Mouse (Mus musculus): ENCODE measurements at regions not wholly inside any gene's neighbourhood (a gene's known extent, or its start where the extent isn't known, plus 50 kb on each side); places are given as distances from the start of the nearest gene placed in this dataset.

DNA sequence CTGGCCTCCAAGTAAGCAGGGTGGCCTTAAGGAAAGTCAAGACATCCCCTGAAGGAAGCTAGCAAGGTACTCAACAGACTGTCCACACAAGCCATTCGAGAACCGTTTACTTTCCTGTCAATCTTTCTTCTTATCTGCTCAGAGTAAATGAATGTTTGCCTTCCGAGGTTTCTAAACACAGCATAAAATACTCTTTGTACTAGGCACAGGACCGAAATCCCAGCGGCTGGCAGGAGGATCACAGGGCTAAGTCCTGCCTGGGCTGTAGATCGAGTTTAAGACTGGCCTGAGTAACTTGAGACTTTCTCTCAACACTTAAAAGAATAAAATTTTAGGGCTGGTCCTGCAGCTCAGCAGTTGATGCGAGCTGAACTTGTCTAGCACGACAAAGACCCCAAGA is 175.9 kb downstream of the Bcl2l11 start:
- no peak for DNase-seq (ENCODE audit: low spot score in 2 of 2)

DNA sequence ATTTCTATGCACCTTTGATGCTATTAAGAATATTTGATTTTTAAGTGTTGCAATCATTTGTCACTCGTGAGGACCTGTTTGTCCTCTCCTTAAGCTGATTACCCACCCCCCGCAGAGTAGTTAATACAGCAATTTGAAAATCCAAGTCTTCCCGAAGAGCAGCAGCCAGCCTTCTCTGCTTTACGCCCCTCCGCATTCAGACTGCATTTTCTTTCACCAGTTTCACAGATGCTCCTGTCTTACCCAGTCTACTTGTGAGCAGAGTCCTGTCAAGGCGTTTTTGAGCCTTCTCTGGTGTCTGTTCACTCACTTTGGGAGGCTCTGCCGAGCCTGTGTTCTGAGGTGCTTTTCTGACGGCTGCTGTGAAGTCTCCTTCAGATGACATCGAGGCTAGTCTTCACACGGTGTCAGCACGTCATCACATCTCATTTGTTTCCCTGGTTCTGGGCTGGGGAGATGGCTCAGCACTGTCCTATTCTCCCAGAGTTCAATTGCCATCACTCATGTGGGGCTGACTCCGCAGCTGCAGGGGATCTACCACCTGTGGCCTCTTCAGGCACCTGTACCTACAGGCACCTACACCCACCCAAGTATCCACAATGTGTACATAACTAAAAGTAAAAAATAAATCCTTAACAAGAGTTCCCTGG is 178.3 kb downstream of the Bcl2l11 start:
- no peak for DNase-seq (ENCODE audit: low spot score in 2 of 2)

DNA sequence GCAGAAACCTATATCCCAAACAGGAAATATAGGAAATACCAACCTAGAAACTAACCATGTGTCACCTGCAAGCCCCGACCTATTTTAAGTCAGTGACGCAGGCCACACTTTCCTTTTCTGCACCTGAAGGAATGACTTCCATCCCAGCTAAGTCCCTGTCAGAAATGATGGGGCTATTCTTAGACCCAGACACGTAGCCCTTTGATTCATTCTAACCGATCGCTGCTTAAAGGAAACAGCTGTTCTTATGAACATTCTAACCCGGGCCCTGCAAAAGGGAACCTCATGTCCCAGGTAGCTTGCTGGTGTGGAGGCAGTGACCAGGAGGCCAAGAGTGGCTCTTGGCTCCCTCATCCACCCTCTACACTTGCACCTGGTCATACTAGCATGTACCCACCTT is 180.9 kb downstream of the Bcl2l11 start:
- no peak for DNase-seq (ENCODE audit: low spot score in 2 of 2)

DNA sequence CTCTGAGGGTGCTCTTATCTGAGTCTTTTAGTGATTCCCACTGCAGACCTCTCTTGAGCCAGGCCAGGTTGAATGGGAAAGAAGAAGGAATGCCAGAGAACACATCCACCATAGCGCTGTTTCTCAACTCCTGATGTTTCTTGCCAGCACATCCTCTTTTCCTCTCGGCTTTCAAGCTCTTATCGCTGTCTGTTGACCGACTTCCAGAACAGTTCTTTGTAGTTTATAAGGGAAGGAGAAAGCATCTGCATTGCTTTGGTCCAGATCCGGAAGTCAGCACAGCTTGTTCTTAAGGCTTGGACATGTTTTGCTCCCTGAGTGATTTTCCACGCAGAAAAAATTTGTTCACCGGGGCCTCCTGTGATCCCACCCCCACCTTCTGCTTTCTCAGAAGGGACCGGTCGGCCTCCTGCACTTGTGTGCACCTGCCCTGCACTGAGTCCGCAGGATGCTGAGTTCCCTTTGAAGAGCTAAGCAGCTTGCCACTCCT is 183.7 kb downstream of the Bcl2l11 start:
- DNase-seq (ENCODE audit: low spot score in 2 of 2): no peak

DNA sequence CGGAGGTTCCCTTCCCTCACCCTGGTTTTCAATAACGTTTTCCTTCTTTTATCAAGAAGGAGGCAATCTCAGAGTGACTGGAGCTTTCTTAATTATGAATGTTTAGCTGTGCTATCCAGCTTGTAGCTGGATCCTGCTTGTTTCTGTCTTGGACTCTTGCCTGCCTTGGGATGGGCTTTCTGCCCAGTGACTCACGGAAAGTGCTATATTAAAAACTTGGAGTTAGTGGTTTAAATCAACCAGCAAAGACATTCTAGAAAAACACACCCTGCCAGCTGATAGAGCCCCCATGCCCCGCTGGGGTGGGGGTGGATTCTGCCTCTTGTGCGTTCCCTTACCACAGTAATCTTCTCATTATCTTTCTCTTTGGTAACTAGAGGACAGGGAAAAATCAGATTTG is 184.2 kb downstream of the Bcl2l11 start:
- DNase-seq (ENCODE audit: low spot score in 2 of 2): peak; percentile 80 to 83

DNA sequence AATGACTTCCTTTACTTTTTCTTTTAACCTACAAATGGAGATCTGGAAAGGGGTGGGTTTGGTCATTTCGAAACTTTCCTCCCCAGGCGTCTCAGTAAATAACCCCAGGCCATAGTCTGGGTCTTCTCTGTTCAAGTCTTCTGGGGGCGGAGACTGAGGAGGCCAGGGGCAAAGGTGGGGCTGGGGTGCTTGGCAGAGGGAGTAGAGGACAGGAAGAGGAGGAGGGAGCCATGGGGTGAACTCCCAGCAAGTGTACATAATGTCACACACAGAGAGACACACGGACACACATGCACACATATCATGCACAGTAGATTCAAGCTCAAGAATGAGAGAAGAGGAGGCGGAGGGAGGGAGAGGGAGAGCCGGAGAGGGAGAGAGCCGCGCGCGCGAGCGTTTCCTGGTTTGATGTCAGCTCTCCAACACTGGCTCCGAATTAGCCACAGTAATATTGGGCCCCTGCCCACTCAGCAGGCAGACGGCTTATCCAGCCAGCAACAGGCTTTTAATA is 186.3 kb downstream of the Bcl2l11 start:
- DNase-seq (ENCODE audit: low spot score in 2 of 2): peak; percentile 41 to 59

DNA sequence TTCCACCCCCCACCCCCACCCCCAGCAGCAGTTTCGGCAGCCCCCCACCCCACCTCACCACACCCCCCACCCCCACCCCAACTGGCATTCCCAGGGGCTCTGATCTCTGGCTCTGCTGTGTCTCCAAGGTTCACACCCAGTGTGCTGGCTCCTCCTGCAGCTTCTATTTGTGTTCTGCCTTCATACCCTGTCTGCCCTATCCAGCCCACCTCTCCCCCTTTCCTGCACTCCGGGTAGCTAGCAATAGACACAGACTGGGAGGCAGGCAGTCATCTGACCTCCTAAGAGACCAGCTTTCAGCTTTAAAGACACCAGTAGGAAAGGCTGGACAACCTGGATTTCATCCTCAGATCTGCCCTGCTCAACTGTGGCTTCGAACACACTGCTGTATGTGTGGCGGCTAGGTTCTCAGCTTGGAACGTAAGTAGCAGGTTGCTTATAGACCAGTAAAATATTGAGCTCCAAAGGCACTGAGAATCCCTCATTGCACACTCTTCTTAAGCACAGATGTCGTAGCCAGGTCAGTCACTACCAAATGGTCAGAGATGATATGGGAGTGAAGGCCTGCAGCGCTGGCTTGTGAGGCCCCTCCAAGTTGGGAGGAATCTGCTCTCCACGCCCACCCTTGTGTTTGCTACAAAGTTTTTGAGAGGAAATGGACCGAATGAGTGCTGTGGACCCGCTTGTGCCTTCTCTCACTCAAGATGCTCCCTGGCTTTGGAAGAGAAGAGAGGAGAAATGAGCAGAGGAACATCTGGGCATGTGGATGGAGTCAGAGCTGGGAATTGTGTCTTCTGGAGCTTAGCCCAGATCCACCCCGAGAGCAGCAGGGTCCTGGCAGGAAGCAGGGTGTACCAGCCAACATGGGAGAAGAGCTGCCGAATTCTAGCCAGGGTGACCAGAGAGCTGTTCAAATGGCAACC is 187.1 kb downstream of the Bcl2l11 start:
- no peak for DNase-seq (ENCODE audit: low spot score in 2 of 2)

DNA sequence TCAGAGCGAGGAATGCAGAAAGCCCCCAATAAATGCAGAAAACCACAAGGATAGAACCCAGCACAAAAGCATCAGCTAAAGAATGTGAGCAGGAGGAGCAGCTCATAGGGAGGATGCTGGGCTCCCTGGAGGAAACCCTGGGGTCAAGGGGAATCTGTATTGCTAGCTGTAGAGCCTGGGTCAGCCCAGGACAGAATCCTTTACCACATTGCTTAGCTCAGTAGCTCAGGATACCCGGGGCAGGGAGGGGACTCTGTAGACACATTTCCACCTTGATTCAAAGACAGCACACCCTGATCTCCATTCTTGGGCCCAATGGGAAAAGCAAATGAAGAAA is 187.7 kb downstream of the Bcl2l11 start:
- DNase-seq (ENCODE audit: low spot score in 2 of 2): no peak

DNA sequence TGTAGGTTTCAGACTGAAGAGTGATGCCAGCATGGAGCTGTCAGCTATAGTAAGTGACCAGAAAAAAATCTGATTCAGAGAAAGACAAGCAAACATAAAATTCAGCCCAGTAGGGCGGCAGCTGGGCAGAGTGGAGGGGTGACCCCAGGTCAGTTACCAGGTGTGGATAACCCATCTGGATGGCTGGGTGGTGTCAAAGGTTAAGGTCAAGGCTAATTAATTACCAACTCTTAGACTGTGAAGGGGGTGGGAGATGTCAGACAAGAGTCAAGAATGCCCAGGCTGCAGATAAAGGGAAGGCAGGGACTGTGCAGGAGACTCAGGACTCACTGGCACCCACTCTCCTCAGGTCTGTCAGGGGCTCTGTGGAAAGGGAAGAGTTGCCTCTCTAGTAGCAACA is 188.1 kb downstream of the Bcl2l11 start:
- DNase-seq (ENCODE audit: low spot score in 2 of 2): no peak

DNA sequence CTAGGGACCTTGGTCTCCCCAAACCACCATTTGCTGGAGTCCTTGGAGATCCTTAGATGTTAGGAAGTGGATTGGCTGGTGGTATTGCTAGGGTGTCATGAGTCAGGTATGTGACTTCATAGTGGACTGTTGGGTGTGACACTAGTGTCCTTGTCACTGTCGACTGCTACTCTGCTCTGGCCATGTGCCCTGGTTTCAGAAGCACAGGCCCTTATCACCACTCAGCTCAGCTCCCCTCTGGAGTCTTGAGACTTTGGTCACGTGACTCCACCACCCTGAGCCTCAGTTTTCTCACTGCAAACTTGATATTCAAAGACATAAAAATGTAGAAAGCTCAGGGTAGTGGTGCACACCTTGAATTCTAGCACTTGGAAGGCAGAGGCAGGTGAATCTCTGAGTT is 190.7 kb downstream of the Bcl2l11 start:
- DNase-seq (ENCODE audit: low spot score in 2 of 2): no peak

DNA sequence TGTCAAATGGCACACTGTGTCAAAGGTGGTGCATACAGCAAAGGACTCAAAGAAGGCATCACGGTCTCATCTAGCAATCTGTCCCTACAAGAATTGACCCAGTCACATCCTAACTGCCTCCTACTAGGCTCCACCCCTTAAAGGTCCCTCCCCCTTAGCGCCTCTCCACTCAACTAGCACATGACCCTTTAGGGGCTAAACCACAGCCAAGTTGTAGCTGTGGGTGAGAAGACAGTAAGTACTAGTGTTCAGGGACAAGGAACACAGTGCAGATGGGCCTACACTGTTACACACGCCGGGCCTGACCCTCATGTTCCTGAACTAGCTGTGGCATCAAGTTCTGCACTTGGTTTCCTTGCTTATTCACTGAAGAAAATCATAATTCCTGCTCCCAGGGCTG is 192.4 kb downstream of the Bcl2l11 start:
- no peak for DNase-seq (ENCODE audit: low spot score in 2 of 2)

DNA sequence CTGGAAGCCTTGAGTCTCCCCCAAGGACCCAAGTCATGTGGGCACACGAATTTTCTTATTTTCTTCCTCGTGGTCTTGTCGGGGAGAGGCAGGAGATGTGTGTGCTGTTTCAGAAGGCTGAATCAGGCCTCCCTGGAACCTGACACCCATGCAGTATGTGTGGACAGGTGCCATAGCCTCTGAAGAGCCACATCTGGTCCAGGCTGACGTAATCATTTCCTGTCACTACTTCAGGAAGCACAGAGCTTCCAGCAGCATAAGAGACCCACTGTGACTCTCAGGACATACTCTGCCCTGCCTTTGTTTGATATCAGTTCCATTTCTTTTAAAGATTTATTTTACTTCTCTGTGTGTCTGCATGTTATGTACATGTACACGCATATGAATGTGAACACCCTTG is 193.1 kb downstream of the Bcl2l11 start:
- DNase-seq (ENCODE audit: low spot score in 2 of 2): no peak

DNA sequence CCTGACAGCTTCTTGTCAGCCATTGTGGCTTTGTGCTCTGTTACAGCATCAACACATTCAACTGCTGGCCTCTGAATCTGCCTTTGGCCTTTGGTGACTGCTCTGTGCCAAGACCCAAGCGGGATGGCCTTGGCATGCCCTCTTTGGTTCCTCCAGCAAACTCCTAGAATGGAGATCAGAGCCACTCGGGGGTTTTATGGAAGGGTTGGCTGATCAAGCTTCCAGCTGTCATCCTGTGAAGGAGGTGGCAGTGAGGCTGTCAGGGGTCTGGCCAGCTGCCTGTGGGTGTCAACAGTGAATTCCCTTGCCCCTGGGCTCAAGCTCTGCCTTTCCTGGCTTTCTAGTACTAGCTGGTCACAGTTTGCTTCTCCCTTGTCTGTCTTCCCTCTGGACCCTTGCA is 195.6 kb downstream of the Bcl2l11 start:
- DNase-seq (ENCODE audit: low spot score in 2 of 2): no peak

DNA sequence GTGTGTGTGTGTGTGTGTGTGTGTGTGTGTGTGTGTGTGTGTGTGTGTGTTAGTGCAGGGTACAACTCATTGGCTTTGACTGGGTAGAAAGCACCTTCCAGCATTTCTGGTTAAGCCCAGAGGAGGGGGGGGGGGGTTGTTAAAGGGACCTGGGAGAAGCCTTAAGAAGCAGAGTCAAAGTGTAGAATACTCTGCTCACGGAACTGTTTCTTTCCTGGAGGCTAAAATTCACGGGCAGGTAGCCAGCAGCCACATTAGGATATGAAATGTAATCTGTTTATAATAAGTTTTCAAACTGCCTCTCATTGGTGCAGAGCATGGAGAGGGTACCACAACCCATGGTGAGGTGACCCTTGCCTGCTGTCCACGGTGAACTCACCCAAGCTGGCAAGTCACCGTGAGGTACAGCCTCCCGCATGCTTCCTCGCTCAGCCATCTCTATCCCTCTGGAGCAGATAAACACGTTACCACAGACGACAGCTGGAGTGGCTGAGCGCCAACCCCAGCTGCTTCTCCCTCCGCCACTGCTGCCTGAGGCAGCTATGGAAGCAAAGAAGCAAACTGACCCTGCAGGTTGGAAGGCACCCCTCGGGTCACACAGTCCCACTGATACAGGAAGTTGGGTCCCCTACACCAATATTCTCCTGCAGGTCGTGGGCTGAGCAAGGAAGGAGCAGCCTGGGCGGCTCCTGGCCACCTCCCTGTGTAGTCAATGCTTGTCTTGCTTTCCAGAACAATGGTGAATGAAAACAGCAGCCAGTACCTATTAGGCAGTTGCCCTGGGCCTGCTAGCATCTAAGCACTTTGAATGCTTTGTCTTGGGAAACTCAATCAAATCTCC is 198.6 kb downstream of the Bcl2l11 start:
- DNase-seq (ENCODE audit: low spot score in 2 of 2): no peak

DNA sequence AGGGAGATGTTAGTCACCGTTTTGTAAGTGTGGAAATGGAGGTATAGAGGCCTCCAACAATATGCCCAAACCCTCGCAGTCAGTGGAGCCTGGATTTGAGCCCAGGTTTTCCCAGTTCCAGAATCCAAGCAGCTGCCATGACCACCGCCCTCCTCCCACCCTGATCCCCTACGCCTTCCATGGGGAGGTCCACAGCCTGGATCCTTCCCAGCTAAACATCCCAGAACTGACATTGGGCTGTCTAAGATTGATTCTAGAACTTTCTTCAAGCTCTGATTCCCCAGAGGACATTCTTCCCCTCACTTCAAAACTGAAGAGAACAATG is 199.2 kb downstream of the Bcl2l11 start:
- DNase-seq (ENCODE audit: low spot score in 2 of 2): no peak

DNA sequence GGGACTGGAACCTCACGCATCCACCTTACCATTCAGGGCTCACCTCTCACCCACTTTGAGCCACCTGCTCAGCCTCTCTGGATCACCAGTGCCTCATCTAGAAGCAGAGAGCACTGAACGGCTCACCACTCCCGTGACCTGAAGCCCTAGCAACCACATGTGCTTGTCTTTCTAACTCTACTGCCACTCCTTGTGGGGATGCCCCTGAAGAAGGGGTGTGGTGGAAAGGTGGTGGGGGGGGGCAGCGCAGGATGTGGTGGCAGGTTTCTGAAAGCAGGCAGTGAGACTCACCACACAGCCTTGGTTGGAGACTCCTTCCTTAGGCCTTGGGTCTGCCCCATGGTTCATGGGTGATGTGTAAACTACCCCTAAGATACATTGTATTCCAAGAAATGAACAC is 199.6 kb downstream of the Bcl2l11 start:
- no peak for DNase-seq (ENCODE audit: low spot score in 2 of 2)

DNA sequence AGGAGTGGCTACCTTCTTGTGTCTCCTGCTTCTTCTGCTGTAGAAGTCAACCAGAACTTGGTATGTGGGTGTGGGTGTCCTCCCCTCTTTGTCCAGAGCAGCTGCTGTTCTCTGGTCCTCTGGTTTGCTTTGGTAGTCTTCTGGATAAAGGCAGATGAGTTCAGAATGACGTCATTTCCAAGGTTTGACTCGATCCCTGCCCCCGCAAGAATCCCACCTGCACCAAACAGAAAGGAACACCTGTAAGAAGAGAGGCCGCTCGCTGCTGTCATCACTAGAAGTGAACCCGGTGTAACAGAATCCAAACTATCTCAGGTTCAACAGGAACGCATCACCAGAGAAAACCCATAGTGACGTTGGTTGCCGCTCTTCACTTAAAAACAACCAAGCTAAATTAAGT is 205.0 kb downstream of the Bcl2l11 start:
- no peak for DNase-seq (ENCODE audit: low spot score in 2 of 2)

DNA sequence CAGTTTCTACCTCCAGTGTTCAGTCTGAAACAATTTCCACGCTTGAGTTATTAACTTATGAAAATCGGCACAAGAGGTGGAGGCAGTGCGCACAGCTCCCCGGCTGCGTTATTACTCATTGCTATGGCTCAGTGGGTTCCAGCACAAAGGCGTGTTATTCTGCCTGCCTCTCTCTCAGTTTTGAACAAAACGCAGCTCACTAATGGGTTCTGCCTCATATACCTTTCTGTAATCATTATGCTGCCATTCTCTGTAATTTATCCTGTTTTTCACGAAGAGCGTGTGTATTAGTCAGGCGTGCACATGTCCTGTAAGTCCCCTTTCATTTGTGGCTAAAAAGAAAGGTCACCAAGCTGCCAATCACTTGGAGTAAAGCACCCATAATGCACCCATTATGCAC is 205.4 kb downstream of the Bcl2l11 start:
- no peak for DNase-seq (ENCODE audit: low spot score in 2 of 2)

DNA sequence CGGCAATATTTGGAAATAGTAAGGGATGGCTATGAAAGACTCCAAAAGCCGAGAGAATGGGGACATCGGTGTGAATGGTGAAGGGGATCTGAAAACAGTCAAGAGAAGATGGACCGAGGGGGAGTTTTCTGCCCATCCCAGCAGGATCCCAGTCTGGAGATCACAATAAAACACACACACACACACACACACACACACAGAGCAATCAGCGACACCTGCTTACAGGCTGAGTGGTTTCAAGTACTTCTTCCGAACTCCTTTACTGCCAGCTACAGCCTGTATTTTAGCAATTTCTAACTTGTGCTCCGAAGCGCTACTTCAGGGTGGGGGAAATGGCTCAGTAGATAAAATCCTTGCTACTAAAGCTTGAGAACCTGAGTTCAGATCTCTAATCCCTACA is 205.8 kb downstream of the Bcl2l11 start:
- no peak for DNase-seq (ENCODE audit: low spot score in 2 of 2)

DNA sequence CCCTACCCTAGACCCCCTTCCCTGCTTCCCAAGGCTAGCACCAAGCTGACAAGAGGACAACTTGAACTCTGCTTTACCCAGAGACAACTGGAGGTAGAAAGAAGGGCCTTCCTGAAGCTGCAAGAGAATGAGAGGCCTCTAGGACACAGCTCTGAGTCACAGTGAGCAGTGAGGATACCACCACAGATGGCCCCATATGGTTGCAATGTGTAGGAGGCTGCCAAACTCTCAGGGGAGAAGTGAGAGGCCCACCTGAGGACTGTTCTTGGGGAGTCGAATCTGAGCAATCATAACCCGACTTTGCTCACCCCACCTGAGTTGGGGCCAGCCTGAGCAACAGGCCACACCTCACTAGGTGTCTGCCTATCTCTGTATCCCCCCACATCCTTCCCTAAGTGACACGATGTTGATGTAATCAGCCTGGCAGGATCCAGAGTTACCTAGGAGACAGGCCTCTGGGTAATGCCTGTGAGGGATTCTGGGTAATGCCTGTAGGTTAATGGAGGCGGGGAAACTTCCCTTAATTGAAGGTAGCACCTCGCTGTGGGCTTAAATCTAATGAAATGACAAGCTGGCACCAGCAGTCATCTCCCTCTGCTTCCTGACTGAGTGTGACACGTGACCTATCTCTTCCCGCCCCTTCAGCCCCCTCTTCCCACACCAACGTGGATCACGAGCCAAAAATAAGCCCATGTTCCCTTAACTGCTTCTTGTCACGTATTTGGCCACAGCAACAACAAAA is 207.7 kb downstream of the Bcl2l11 start:
- DNase-seq (ENCODE audit: low spot score in 2 of 2): no peak

DNA sequence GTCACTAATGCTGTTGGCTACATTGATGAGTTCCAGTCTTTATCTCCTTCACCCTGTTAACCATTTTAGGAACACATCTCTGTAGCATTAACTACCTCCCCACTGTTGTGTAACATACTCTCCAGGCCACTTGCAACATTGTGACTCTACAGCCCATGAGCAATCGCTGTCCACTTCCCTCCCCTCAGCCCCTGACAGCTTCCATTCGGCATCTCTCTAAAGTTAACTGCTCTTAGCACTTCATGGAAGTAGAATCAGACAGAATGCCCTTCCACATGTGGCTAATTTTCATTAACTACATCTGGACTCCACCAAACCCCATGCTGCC is 208.3 kb downstream of the Bcl2l11 start:
- no peak for DNase-seq (ENCODE audit: low spot score in 2 of 2)

Data from right cerebral cortex, postnatal 36 days (tissue).